Mouse (Mus musculus) lung, adult 18-20 months (tissue): Measurements from ENCODE around the gene Shank1.
A peak's percentile ranks its signal among the peaks of the same experiment; 100 is the strongest.

Experiments used
- DNase-seq, 2 experiments: peaks; one replicate each; pipeline ENCODE4 v3.0.0; 2022; ENCODE audit warnings: mixed read lengths in 2 of 2

Shank1 gene

DNA sequence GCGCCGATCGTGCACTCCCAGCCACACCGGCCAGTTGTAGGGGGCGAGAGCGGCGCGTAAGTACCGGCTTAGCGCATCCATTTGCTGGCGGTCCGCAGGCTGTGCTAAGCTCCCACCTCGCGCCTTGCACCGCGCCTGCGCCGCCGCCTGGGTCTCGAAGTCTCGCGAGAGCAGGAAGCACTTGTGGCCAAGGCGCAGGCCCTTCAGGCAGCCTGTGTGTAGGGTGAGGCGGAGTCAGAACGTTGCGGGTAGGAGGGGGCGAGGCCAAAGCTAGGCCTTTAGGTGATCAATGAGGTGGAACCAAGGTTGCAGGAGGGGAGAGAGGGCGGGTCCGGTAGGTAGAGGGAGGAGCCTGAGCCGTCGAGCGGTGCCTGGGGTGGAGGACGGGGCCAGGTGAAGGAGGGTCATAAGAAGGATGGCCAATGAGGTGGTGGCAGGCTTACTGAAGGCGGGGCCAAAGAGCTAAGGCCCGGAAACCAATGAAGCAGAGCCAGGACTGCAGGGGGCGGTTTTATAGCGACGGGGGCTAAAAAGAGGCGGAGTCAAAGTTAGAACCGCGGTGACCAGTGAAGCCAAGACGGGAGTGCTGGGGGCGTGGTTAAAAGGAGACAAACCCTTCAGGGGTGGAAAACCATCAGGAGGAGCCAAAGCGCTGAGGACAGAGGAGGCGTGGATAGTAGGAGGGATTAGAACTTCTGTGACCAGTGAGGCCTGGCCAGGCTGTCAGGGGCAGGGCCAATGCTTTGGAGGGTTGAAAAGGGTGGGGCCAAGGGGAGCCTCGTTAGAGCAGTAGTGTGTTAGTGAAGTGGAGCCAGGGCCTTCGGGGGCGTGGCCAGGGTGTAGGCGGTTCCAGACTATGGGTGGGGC is 5.0 kb upstream of the Shank1 start:
- DNase-seq = peak; percentile 99

DNA sequence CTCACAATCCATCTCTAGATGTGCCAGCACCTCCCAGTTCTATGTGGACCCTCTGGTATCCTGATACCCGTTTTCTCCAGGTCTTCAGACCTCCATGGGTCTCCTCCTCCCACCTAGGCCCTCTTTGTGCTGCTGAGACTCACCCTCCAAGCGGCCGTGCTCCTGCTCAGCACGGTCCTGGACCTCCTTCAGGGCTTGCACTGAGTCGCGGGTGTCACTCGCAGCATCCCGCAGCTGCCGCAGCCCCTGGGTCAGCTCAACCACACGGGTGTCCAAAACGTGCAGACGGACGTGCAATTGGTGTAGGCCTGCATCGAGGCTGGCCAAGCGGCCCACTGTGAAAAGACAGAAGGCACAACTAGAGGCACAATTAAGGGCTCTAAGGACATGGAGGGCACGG is 4.4 kb upstream of the Shank1 start:
- no peak for DNase-seq

DNA sequence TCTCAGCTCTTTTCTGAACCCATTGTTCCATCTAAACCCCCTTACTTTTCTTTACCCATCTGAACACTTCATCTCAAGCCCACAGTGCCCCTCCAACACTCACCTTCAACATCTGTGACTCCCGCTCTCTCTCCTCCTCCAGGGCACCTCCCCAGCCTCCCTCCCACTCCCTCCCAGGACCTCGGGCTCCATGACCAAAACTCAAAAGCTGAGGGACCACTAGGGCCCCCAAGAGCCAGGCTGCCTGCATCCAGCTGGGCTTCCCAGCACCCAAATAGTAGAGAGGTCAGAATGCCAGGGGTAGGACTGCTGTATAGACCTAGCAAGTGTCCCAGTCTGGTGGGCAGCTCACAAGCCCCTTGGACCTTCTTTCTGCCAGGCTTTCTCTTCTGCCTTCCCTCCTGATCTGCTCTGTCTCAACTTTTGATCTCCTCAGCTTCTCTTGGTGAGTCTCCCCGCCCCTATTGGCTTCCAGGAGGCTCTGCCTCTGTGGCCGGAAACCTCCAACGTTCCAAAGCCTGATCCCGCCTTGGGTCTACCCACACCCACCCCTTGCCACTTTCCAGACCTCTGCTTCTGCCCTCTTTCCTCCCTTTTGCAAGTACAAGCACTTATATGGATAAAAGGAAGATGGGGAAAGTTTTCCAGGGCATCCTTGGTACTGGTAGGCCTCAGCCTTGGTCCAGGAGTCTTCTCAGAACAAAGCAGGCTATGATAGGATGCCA is 3.4 kb upstream of the Shank1 start, which contains the start of gene Clec11a:
Gene Clec11a, minus strand, starts transcription at position 387 of the 725 bp plus-strand sequence.
- DNase-seq = no peak

DNA sequence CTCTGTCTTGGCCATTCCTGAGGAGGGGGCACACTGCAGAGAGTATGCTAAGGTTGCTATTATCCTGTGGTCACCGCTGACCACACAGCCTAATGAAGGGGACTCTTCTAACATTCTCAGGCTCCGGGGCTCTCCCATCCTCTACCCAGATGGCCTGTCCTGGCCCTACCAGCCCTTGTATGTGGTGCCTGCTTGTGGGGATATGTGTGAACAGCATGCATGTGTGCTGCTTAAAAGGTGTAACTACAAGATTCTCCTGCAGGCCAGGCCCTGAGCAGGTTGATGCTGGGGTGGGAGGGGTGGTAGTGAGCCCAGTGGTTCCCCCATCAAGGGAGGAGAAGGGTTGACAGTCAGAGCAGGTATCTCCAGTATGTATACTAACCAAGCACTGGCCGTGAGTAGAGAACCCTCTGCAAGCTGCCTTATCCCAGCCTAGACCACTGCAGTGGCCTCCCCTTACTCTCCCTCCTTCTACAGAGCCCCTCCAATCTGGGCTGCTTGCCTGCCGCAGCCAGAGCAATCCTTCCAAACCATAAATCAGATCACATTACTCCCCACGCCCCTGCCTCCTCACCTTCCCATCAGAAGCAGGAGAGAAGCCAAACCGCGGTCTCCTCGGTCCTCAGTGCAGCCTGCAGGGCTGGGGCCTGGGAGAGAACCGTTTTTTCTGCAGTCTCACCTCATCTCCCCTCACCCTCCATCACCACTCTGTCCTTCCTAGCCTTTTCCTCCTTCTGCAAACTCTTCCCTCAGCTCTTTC is 2.6 kb upstream of the Shank1 start:
- no peak for DNase-seq

DNA sequence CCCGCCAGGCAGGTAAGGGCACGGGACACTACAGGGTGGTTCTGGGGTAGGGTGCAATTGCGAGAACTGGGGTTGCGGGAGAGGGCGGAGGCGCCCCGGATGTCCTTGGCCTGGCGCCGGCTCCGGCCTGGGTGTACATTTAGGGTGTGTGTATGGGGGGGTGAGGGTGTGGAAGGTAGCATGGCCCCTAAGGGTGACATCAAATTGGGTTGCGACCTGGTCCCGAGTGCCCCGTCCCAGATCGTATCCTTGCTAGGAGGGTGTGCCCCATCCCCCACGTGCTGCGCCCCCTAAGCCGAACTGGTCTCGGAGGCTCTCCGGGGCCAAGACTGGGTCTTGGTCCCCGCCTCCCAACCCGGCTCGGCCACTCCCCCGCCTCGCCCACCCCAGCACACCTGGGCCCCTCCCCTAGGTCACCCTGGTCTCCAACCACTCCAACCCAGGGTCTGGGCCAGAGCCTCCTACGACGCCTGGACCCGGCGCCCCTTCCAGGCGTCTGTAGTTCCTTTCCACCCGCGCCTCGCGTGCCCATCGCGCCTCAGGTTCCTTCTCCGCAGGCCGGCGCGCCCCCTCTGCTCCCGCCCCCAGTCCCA is 328 bp downstream of the Shank1 start:
- peak in 1 of 2 experiments; percentile 28 for DNase-seq

DNA sequence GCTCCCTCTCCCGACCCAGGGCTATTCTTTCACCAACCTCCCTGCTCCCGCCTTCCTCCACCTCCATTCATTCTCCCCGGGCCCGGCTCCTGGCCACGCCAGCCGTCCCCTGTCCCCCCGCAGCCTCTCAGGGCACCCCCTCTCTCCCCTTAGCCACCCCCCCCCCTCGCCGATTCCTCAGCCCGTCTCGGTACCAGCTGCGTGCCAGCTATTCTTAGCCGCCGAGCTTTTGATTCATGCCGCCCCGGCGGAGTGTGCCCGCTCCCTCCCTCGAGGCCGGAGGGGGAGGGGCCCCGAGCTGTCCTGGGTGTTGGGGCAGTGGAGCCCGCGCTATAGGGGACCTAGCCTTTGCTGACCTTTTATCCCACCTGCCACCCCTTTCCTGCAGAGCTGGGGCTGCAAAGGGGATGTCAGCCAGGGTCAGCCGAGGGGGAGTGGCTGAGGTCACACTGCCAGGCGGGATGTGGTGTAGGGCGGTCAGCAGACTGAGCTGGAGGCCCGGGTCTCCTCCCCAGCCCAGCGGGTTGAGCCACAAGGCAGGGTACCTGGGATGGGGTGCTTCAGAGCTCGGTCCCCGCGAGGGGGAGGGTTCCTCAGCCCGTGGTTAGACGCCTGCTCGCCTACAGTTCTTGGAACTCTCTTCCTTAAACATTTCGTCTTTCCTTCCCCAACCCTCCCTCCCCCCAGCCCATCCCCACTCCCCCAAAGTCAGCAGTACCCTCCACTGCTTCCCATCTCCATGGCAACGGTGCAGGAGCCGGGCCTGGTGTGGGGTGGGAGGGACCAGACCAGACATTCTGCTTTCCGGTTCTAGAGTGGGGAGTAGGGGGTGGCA is 1.0 kb downstream of the Shank1 start:
- DNase-seq = peak in 1 of 2 experiments; percentile 34

DNA sequence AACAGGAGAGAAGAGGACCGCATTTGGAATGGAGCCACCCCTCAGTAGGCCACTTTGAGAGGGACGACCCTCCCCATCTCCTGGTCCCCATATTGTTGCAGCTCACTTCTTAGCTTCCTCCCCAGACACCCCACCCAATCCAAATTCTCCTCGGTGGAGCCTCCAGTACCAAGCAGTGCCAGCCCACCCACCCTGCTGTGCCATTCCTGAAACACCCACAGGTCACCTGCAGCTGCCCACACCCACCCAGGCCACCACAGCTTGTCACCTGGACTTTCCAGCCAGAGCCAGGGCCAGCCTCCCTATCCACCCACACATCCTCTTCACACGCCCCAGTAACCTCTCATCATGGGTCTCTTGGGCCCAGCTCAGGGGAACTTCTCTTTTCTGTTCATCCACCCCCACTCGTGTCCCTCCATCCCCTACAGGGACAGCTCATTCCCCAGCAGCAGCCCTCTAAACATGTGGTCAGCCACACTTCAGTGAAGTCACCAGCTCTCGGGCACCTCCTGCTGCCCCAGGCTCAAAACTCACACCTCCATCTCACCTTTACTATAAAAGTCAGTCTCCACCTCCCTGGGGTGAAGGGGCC is 1.8 kb downstream of the Shank1 start:
- DNase-seq = peak in 1 of 2 experiments; percentile 31

DNA sequence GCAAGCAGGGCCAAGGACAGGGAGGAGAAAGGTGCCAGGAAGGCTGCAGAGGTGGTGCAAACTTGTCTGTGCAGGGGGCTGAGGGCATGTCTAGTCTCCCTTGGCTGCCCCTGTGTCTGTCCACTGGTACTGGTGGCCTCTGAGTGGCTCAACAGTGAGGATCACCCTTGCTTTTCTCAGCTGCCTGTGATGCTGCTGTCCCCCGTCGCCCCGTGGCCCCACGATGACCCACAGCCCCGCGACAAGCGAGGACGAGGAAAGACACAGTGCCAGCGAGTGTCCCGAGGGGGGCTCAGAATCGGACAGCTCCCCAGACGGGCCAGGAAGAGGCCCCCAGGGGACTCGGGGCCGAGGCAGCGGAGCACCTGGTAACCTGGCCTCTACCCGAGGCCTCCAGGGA is 2.4 kb downstream of the Shank1 start:
- DNase-seq = no peak

DNA sequence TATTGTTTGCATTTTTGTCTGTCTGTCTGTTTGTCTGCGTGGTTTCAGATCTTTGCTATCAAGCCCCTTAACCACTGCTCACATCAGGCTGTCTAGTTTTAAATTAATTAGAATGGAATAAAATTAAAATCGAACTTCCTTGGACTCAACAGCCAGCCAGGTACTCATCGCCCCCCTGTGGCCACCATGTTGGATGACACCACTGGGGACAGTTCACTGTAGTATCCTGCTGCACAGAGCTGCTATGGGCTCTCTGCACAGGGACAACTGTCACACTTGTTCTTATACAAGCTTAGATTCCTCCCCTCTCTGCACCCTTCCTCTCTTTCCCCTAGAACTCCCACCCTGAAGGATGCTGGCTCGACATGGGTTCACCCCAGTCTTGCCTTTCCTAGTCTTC is 7.9 kb downstream of the Shank1 start:
- no peak for DNase-seq

DNA sequence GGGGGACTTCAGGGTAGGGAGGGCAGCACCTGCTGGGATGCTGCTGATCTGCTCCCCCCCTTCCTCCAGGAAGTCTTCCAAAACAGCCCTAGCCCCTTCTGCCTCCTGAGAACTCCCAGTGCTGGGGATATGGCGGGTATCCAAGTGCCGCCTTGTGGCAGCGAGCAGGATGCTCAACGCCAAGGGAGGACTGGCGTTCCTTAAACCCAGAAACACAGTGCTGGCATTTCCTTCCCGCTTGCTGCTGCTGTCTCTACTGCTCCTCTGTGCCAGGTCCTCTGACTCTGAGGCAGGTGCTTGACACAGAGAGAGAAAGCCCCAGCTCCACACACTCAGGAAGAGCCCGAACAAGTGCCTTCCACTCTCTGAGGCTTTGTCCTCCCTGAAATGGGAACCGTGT is 10.8 kb downstream of the Shank1 start:
- no peak for DNase-seq

DNA sequence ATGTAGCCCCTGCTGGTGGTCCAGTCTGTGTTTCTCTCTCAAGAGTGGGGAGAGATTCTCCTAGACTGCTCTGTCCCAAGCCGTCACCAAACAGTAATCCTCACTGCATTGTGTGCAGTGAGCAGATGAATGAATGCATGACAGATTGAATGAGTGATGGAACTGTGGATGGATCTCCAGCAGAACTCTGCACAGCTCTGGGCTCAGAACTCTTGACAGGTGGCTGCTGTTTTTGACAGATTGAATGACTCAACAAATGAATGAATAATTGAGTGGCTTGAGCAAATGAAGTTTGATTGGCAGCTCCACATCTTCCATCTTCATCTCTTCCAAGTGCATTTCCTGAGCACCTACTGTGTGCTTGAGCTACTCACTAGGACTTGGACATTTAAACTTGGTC is 12.2 kb downstream of the Shank1 start:
- DNase-seq = no peak

DNA sequence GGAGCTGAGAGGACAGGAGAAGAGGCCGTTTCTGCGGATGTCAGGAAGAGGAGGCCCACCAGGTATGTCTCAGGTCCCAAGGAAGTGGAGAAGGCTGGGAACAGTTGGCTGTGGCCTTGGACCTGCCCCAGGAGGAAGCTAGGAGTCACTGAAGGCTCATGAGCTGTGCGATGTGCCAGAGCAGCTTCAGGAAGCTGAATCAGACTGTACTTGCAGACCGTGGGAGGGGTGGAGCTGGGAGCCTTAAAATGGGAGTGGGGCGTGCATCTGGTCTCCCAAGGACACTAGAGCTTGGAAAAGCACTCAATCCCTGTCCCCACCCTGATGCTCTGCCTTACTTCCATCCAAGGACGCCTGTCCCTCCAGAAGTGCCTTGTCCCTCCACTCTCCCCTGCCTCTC is 16.6 kb downstream of the Shank1 start:
- DNase-seq = no peak

DNA sequence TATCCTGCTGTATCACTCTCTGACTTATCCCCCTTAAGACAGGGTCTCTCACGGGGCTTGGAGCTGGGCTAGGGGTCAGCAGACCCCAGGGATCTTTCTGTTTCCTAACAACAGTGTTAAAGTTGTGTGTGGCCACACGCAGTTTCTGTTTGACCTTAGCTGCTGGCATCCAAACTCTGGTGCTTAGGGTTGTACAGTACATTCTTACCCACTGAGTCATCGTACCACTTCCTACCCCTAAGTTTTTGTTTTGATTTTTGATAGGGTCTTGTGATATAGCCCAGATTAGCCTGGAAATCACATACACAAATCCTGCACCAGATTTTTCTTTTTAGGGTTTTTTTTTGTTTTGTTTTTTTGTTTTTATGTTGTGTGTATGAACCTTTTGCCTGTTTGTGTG is 22.3 kb downstream of the Shank1 start:
- DNase-seq = no peak

DNA sequence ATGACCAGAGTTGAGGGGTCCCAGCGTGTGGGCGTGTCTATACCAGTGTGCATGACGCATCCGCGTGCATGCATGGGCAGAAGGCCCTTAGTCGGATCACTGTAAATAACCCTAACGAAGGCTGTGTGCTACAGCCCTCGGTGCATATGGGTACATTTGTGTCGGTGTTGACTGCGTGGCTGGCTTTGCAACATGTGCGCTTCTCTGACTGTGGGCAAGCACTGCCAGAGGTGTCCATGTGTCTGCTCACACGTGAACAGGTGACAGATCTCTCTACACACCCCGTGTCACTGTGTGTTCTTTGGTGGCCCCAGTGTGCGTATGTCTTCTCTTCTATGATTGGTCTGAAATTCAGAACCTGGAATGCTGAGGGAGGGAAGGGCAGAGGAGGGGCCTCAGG is 24.1 kb downstream of the Shank1 start:
- DNase-seq = no peak

DNA sequence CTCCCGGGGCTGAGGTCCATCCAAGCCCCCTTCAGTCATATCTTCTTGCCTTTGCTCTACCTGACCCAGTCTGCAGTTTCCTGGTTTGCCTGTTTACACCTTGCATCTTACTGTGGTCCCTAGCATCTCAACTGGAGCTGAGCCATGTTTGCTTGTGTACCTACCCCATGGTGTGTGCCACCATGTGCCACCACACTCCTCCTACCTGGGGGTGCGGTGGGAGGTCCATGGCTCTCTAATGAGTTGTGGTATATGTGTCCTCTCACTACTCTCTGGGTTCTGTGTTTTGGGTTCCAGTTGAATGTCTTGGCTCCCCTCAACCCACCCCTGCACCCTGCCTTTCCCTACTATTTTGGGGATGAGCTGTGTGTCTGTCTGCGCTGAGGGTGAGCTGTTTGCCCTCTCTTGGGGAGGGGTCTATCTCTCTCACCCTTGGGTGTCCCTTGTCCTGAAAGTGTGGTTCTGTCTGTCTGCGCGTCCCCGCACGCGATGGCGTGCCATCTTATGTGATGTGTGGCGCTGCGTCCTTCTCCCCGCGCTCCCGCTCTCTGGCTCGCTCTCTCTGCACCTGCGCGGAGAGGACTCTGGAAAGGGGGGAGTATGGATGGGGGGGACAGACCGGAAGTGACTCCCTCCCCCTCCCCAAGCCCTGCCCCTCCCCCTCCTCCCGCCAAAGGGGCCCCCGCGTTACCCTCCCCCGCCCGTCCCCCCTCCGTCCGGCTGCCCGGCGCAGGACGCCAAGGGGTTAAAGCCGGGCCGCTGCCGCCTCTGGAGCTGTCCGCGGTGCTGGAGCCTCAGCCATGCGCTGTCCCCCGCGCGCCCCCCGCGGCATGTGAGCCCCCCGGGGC is 25.2 kb downstream of the Shank1 start:
- DNase-seq = no peak

DNA sequence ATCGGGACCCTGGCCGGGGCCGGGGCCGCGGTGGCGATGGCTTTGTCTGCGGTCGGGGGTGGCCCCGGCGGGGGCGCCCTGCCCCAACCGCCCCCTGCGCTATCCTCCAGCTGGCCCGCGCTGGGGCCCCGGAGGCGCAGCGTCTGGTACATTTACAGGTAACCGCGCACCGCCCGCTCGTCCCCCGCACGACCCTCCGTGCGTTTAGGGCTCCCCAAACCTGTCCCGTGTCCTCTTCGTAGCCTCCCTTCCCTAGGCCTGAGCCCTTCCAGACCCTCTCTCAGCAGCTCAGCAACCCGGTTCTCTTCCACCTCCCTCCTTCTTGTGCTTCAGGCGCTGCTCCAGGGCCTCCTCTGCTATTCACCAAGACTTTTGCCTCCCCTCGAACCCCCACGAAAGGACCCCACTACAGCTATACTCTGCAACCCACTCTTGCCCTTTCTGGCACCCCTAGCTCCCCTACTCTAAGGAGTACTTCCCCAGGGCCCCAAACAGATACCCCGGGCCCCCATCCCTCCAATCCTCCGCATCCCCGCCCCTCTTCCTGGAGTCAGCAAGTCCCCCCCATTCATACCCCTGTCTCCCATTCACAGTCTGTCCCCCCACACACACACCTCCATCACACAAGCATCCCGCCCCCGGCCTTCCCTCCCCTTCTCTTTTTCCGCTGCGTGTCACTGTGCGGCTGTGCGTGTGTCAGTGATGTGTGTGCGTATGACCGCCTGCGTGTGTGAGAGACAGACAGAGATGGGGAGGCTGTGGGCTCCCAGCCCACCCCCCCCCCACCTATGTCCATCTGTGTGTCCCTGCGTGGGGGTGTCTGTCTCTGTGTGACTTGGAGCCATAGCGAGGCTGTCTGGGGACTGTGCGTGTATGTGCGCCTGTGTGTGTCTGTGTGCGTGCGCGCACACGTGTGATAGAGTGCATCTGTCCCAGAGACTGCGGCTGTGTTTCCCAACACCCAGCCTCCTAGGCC is 26.3 kb downstream of the Shank1 start:
- DNase-seq = no peak

DNA sequence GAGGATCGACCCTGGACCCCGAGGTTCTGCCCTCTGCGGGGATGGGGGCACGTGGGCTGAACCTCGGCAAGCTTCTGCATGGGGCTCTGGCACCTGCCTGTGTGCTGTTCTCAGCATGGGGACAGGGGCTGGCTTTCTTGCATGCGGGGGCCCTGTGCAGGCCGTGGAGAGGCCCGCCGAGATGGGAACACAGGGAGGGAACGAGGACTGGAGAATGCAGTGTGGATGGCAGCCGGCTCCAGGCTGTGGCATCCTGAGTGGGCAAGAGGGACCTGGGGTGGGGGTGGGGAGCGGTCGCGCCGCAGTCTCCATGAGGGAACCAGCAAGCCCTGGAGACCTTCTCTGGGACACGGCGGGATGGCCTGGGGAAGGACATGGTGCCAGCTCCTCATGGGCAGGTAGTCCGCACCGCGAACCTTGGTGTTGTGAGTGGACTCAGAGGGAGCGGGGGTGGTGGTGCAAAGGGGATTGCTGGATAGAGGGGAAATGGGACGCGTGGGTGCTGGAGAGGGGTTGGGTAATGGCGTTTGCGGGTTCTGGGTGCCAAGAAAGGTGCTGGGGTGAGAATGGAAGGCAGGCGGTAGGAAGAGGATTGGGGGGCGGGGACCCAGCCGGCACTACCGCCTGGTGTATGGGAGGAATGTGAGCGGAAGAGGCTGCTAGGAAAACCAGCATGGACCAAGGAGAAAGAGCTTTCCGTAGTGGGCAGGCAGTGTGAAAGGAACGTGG is 27.2 kb downstream of the Shank1 start:
- DNase-seq = no peak

DNA sequence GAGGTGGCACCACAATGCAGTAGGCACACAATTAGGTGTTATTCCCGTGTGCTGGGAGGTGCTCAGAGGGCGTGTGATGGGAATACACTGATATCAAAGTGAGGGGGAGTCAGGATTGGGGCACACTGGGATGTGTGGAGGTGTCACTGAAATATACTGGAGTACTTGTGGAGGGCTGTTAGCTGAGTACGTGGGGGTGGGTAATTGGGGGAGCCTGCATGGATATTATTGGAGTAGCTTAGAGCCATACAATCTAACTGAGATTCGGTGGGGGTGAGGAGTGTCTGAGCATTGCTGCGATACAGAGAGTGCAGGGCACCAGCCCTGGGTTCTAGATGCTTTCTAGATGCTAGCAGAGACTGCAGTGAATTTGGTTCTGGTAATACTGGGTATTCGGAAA is 30.2 kb downstream of the Shank1 start:
- DNase-seq = no peak

DNA sequence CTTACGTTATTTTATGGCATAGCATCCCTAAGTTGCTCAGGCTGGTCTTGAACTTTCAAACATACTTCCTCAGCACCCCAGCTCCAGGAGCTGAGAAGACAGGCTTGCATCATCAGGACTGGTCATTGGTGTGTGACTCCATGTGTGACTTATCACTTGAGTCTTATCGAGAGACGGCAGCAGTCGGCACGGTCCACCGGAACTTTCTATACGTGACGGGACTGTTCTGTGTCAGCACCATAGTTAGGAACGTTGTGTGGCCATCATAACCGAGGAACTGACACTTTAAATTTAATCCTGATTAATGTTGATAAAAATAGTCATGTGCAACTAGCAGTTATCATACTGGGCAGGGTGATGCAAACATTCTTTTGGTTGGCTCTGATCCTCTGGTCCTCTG is 31.1 kb downstream of the Shank1 start:
- DNase-seq = no peak
